Mouse (Mus musculus) megakaryocyte, embryonic 14.5 days (primary cell): ENCODE measurements around the gene Msl1.

ENCODE experiments used
- FLI1 ChIP-seq: IDR thresholded peaks from 2 replicates; pipeline ENCODE4 v1.6.1; 2012; ENCODE audit warnings: low read length, inconsistent platforms, mixed read lengths
- GATA1 ChIP-seq: IDR thresholded peaks from 3 replicates; pipeline ENCODE4 v1.6.1; 2012; ENCODE audit warnings: mixed read lengths, low read length, inconsistent platforms, borderline replicate concordance

GRCm38 (mm10) chr11:98797909-98798308 lies 2.6 kb downstream of the Msl1 start:
- no peak for TF ChIP-seq GATA1
- TF ChIP-seq FLI1: no peak
